Mouse (Mus musculus) cerebellum, adult 9-10 months (tissue): ENCODE measurements around the gene Psmd12.

ENCODE experiments used
- DNase-seq: peaks from one replicate; pipeline ENCODE4 v3.0.0; 2022

Gene Psmd12

DNA sequence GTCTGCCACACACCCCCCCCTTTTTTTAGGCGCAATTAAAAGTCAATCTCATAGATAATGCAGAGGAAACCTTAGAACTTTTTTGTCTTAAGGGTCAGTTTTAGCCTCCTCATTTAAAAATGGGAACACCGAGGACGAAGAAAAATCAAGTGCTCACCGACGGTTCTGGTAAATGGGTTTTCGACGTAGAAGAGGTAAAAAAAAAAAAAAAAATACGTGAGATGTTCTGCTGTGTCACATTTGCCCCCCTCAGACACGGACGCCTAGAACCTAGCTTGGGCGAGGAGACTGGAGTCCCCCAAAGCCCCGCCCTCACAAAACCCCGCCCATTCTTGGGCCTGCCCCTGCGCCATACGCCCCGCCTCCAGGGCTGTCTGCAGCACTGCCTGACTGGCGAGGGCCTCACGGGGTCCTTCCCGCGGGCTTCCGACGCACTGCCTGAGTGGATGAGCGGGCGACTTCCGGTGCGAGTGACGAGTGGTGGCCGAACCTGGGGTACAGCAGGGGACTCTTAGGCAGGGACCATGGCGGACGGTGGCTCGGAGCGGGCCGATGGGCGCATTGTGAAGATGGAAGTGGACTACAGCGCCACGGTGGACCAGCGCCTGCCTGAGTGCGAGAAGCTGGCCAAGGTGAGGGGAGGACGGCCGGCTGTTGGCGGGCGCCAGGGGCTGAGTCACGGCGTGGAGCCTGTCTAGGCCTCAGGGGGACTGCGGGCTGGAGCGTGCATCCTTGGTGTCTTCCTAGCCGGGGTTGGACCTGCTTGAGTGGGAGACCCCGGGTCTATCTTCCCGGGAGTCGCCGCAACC is at the start of gene Psmd12:
Psmd12 (plus strand) TSS at position 432 of the 809 bp plus-strand sequence.
- DNase-seq = peak; percentile 93

DNA sequence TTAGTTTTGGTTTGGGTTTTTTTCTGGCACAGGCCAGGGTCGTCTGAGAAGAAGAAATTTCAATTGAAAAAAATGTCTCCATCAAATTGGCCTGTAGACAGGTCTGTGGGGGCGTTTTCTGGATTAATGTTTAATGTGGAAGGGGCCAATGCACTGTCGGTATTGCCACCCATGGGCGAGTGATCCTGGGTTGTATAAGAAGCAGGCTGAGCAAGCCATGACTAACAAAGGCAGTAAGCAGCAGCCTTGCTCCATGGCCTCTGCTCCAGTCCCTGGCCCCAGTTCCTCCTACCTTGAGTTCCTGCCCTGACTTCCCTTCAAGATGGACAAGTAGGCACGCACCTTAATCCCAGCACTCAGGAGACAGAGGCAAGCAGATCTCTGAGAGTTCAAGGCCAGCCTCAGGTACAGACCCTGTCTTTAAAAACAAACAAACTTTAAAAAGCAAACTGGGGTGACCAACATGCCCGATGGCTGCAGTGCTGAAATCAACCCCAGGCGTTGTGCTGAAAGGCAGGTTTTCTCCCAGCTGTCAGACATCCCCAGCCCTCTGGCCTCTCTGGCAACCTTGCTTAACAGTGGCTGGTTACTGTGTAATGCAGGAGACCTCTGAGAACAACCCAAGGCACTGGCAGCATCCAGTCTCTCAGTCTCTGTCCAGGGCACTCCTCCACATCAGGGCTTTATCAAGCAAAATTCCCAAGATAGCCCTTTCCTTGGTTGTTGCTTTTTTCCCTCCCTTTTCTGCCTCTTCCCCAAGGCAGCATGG is 47.9 kb upstream of the Psmd12 start:
- no peak for DNase-seq

DNA sequence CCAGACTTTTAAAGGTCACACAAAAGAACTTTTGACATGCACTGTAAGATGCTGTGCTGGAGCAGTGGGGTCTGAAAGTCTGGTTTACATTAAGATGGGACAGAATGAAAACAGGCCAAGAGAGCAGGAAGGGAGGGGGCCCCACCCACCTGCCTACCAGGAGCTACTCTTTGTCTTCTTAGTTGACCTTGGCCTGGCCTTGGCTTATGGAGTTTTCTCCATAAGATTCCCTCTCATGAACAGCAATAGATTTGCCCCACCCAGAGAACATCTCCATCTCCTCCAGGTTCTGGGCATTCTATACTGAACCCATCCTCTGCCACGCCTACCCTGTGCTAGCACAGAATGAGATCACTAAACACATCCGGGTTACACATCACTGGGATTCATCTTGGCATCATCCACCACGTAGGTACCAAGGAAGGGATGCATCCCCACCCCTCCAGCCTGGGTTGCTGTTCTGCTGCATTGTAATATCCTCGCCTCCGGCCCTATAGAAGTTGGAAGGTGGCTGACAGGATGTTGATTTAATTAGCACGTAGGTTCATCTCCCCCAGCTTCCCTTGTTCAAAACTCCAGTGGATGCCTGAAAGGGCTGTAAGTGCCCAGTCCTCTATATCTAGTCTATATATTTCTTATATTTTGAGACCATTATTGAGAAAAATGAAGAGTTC is 43.4 kb upstream of the Psmd12 start:
- DNase-seq = no peak

GRCm38 (mm10) chr11:107437723-107438122 is 41.6 kb upstream of the Psmd12 start:
- DNase-seq = no peak

GRCm38 (mm10) chr11:107438140-107438539 is 41.1 kb upstream of the Psmd12 start:
- DNase-seq = no peak

GRCm38 (mm10) chr11:107441050-107441449 is 38.2 kb upstream of the Psmd12 start:
- DNase-seq = no peak

GRCm38 (mm10) chr11:107443121-107444095 is 35.9 kb upstream of the Psmd12 start:
- no peak for DNase-seq

GRCm38 (mm10) chr11:107445683-107446082 is 33.6 kb upstream of the Psmd12 start:
- peak; percentile 82 for DNase-seq

DNA sequence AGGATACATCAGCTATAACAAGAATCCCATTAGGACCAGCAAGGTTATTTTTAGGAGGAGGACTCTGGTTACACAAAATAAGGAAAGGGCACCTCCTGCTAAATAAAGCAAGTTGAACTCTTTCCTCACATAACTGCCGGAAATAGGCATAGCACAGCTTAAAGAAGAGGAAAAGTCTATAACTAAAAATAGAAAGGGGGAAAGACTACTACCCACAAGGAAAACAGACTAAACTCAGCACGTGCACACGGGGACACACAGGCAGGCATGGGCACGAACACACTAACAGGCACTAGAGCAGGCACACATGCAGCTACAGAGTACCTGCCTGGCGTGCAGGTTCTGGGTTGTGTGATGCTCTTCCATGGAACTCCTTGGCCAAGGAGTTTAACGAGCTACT is 32.6 kb upstream of the Psmd12 start:
- DNase-seq = no peak

- DNase-seq = no peak
Observed at GRCm38 (mm10) chr11:107447349-107447748, 31.9 kb upstream of the Psmd12 start.

DNA sequence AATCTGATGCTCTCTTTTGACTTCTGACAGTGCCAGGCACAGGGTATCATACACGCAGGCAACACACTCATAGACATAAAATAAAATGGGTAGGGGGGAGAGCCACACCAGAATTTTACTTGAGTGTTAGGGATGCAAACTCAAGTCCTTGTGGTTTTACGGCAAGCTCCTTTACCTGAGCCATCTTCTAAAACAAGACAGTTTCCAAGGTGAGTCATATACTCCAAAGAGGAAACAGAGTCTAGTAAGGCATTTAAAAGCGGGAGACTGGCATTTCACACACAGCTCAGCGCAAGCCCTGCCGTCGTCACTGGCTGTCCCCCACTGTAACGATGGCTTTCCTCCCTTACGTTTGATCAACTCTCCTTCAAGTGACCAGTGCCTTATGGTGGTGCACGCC is 31.4 kb upstream of the Psmd12 start:
- DNase-seq = no peak

DNA sequence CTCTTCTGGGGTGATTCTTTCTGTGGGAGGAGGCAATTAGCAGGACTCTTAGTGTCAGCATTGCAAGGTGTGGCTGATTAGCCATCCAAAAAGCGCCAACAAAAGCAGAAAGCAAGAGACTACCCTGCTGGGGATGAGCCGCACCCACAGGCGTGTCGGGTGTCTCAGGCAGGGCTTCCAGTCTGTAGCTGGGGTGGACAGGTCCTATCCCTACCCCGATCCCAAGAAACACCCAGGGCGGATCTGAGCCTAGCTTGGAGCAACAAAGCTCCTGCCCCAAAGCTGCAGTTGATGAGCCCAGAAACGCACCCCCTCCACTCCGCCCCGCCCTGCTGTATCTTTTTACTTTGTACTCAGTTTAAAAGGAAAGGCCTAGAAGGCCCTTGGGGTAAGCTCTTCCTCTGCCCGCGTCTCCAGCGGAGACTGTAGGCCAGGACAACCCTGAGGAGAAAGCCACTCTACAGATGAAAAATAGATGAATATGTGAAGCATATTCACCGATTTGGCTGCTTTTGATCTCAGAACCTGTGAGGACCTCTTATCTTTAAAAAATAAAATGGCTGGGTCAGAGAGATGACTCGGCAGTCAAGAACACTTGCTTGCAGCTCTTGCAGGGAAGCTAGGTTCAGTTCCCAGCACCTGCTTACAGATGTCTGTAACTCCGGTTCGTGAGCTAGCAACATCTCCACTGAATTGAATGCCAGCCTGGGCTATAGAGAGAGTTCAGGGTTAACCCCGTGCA is 29.9 kb upstream of the Psmd12 start:
- DNase-seq = no peak

- no peak for DNase-seq
Observed at GRCm38 (mm10) chr11:107450097-107450496, 29.2 kb upstream of the Psmd12 start.

DNA sequence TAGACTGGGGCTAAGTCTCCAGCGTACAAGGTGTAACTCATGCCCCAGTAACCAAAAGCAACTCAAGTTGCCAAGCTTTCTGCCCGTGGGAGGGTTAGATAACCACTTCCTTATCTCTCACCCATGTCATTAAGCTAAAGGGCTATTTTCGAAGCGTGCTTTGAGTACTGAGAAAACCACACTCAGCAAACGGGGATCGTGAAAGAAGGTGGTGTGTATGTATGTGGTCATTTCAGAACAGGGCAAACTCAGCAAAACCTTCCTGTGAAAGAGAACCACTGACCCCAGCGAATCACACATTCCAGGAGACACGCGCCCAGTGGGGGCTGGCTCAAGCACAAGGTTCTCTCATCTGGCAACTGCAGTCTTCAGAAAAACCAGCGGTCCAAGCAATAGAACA is 28.2 kb upstream of the Psmd12 start:
- DNase-seq = no peak

DNA sequence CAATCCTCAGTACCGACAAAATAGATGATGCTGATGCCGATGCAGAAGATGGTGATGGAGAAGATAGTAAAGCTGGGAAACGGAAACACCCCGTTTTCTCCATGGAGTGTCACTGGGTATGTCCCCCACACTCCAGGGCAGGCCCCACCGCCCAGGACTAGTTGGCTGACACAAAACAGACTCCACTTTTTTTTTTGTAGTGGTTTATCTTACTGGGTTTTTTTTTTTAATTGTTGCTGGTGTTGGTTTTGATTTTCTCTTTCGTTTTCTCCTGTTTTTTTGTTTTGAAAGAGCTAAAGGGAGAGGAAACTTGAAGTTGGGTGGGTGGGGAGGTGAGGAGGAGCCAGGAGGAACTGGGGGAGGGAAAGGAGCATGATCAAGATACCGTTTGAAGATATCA is 27.2 kb upstream of the Psmd12 start:
- no peak for DNase-seq

DNA sequence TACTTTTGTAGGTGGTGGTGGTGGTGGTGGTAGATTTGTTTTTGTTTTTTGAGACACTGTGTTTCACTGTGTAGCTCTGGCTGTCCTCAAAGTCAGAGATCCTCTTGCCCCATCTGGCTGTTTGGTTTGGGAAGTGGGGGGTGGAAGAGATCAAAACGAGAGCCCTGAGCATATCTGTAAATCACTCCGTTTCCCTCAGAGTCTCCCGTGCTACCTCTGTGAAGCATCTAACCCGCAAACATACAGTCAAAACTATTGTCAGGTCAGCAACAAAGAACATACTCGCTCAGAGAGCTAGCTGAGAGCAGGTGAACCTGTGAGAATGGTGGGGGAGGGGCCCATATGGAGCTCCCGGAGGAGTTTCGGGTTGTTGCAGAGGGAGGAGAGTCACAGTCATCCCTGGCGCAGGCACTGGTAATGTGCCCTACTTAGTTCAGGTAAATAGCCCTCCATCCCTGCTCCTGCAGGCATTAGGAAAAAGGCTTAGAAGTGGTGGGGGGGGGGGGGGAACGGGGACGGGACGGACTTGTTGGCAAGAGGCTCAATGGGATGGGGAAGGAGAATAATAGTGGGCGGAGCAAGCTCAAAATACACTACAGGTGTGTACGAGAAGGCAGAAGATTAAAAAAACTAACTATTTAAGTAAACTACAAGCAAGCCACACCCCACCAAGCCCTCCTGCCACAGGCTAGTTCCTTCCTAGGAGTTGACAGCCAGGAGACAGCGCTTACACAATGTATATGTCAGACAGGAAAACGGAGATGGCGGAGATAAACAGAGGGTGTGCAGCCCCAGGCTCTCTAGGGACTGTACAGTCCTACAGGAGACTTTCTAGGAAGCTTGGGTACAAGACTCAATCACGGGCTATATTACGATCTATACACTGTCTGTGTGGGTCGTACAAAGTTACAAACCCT is 24.5 kb upstream of the Psmd12 start:
- DNase-seq = no peak

- no peak for DNase-seq
Observed at GRCm38 (mm10) chr11:107457282-107457681, 22.0 kb upstream of the Psmd12 start.

GRCm38 (mm10) chr11:107458286-107458685 is 21.0 kb upstream of the Psmd12 start:
- DNase-seq = no peak

DNA sequence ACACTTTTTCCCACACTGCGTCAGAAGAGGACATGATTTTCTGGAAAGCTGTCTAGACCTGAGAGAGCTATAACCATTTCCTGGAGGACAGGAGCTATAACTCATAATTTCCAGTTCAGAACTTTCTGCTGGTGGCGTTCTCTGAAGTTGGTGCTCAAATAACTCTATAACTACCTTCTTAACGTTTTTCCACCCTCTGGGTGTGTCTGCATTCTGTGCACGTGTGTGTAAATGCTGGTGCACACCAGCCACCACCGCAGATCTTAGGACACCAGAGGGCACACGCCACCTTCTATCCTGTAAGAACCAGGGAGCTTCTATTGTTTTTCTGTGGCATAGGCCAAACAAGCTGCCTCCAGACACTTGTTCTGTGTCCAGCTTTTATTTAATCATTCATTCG is 20.3 kb upstream of the Psmd12 start:
- no peak for DNase-seq

- DNase-seq = no peak
Observed at GRCm38 (mm10) chr11:107459828-107460227, 19.5 kb upstream of the Psmd12 start.

GRCm38 (mm10) chr11:107462478-107462877 is 16.8 kb upstream of the Psmd12 start:
- no peak for DNase-seq
